Mouse (Mus musculus): Measurements from ENCODE around the gene Fam102a.

The Fam102a gene

DNA sequence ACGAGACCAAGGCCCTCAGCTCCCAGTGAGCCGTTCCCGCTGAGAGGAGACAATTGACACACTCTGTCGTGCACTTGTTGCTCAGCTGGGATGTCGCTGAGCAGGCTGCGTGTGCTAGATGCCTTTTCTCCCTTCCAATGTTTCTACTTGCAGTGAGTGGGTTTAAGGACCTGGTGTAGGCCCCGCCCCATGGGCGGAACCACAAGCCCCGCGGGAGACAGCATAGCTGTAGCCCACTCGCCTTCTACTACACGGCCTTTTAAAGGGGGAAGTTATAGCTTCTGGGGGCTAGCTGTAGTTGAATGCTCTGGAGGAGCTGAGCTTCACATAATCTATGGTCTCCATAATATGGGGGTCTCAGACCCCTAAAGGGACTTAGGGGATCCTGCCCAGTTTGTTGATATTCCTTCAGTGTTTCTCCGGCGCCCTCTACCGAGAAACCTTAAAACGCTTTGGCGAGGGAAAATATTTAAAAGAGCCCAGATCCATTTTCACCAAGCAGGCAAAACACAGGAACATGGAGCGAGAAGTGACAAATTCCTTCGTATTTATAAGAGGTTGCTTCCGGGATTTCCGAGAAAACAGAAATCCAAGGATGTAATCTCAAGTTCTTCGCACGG is 75.6 kb downstream of the Fam102a start:
- peak; percentile 60 for DNase-seq

DNA sequence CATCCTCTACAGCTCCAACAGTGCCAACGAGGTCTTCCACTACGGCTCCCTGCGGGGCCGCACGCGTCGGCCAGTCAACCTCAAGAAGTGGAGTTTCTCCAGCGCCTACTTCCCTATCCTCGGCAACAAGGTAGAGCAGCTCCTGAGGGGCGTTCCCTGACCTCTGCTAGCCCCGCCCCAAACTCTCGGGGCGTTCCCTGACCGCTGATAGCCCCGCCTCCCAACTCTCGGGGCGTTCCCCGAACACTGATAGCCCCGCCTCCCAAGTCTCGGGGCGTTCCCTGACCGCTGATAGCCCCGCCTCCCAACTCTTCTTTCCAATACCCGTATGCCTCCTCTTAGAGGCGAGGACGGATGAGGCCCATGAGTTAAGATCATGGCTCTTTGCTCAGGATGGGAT is 77.1 kb downstream of the Fam102a start:
- DNase-seq: no peak

DNA sequence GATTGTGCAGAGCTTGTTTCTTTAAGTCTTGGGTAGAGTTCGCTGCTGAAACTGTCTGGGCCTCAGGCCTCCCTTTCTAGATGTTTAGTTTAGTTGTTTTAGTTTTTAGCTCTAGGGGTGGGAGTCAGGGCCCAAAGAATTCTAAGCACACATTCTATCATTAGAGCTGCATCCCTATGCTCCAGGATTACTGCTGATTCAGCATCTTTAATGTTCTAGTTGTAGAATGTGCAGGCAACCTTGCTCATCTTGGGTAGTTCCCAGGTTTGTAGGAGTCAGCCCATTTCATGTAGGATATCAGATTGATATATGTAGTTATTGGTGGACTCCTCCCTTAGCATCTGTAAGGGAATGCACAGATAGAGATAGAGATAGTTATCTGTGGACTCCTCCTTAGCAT is 82.0 kb downstream of the Fam102a start:
- DNase-seq: no peak

DNA sequence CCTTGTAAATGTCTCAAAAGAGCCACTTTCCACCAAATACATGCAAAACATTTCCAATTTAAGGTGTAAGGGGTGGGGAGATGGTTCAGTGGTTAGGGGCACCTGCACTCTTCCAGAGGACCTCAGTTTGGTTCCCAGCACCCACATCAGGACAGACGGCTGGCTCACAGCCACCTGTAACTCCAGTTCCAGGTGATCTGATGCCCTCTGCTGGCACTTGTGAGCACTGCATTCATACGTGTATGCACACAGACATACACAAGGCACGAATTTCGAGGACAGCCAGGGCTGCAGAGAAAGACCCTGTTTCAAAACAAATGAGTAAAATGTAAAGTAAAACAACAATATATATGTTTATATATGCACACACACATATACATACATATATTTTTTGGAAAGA is 82.5 kb downstream of the Fam102a start:
- no peak for DNase-seq

DNA sequence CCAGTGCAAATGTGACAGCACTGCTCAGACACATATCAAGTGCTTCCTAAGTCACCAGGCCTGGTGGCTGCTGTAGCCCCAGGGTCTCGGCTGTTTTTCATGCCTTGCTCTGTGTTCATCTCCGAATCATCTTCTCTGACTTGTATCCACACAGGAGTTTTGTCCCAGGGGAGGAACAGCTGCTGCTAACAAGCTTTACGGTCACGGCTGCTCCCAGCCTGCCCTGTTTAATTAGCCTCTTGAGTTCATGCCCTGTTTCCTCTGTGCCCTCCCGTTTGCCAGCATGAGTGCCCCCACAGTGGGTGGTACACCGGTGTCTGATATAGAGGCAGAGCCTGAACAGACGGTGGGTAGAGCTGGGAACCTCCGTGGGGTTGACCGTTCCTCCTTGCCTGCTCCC is 82.9 kb downstream of the Fam102a start:
- DNase-seq: no peak
